Mouse (Mus musculus) cerebellum, adult 9-11 months (tissue): Measurements from ENCODE around the gene Filip1l.

ENCODE experiments used
- DNase-seq: peaks from one replicate; pipeline ENCODE4 v3.0.0; 2022

Gene Filip1l

DNA sequence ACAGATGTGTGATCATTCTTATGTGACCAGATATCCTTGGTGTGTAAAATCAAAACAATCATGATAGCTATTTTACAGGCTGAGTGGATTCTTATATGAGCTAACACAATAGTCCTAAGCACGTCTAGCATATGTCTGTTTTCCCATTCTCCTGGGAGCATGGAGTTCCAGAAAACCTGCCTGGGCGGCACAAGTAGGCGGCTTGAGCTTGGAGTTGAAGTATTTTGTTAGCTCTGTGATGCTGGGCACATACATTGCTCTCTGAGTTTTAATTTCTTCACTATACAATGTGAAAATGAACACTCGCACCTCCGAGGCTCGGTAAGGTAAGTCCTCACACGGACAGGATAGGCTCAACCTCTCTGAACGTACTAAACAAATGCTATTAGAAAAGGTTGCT is 137.8 kb downstream of the Filip1l start:
- DNase-seq, result no peak

GRCm38 (mm10) chr16:57491853-57492252 is 139.0 kb downstream of the Filip1l start:
- DNase-seq, result no peak

DNA sequence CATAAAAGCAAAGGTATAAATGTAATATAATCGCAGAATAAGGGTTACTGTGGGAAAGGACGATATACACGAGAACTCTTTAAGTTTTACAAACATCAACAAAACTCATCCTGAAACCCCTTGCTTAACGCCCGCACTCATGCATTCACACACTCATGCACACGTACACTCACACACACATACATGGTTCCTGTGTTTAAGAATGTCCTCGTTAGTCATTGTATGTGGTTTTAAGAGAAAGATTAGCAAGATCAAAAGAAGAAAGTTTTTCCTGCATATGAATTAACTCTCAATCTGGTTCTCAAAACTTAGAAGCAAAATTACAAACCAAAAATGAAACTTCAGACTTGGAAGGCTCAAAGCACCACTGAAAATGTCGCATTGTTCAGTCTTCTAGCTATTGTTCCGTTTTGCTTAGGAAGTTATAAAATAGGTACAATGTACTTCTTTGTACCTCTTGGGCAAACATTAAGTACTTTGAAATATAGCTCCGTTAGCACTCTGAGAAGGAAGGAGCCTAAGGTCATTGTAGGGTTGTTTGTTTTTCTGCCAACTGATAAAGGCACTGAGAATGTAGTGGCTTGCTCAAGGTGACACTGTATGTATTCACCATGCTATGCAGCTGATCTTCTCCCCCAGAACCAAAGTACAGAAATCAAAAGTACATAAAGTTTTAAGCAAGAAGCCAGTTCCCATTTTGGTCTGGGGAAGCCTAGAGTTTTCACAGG is 142.7 kb downstream of the Filip1l start:
- no peak for DNase-seq

DNA sequence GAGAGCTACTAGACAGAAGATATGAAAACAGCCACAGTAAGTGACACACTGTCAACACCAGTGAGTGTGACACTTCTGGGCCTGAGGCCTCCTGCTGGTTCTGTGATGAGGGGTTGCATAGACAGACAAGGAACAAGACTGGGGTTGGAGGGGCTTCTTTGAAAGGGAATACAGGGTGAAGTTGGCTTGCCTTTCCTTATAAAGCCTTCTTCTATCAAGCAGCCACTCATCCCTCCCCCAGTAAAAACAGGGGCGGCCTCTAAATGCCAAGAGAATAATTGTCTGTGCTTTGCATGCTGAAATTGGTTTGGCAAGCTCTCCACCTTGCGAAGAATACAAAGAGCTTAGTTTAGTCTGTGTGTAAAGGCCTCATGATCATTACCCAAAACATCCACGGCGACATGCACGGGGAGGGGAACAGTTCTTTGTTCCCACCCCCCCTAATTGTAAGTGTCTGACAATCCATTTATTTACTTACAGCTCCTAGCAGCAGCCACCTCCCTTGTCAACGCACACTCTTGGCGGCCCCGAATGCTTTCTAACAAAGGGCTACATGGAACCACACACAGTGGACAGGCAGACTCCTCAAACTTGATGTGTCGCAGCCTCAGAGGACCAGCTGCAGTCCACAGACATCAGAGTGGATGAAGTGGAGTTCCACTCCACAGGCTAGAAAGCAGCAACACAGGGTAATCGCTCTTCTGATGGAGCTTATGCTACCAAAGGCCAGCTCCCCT is 143.7 kb downstream of the Filip1l start:
- DNase-seq, result no peak

GRCm38 (mm10) chr16:57500851-57501250 is 148.0 kb downstream of the Filip1l start:
- DNase-seq, result no peak

DNA sequence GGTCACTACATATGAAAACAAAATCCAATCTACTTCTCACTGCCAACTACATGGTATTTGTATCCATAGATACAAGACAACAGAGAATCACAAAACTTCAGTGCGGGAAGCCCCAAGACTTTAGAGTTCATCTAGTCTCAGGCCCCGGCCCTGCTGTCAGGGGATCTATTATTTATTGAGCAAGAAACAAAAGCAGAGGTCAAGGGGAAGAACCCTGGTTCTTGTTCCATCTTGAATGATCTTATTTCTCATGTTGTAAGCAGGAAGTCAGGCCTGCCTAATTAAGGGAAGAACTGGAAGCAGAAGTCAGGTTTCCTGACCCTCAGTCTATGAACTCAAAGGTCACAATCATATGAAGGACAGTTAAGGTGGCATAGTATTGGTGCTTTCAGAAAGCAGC is 149.3 kb downstream of the Filip1l start:
- no peak for DNase-seq

DNA sequence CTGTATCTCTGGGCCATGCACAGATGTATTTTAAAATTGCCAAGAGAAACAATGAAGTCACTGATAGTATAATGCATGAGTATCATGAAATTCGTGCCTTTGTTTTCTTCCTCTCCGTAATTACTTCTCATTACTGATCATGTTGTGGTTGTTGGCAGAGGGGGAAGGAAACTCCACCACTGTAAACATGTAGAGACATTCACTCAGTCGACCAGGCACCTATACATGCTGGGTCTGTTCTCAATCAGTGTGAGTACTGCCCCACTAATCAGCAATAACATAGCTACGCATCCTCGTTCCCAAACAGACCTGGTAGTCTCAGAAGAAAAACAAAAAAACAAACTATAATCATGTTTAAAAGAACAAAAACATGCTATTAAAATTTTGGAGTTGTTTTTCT is 149.9 kb downstream of the Filip1l start:
- DNase-seq, result no peak

- no peak for DNase-seq
These were observed 151.8 kb downstream of the Filip1l start for GRCm38 (mm10) chr16:57504728-57505127.

- no peak for DNase-seq
These were observed 153.2 kb downstream of the Filip1l start for GRCm38 (mm10) chr16:57506133-57506532.

GRCm38 (mm10) chr16:57508351-57508750 is 155.5 kb downstream of the Filip1l start:
- DNase-seq, result no peak

DNA sequence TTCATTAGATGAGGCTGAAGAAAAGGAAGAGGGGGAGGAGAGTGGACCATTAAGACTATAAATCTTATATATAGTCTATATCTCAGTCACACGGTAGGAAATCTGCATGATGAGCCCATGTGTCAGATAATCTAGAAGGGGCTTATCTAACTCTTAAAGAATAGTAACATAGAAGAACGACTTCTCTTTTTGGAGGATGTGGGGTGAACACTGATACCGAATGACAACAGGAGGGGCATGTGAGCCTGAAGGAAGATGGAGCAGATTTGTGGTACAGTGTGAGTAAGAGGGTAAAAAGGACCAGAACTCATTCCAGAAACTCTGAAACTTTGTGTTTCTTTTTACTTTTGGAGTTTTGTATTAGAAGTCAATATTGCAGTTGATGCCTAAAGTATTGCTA is 156.2 kb downstream of the Filip1l start:
- DNase-seq, result no peak

GRCm38 (mm10) chr16:57513562-57513961 is 160.7 kb downstream of the Filip1l start:
- DNase-seq, result no peak

DNA sequence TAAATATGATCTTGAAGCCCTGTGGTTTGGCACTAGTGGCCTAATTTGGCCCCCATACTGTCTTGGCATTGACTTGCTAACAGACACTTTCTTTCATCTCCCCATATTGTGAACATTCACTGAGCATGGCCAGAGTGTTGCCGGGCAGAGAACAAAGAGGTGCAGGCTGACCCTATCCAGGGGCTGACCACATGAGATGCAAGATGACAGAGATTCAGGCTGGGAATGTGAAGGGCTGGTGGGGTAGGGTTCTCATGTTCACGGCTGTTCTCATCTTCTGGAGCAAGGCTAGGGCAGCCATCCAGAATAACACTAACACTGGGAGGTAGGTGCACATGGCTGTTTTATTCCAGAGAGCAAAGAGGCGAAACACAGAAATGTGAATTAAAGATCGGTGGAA is 161.5 kb downstream of the Filip1l start:
- no peak for DNase-seq

- DNase-seq, result no peak
These were observed 162.7 kb downstream of the Filip1l start for GRCm38 (mm10) chr16:57515636-57516035.

DNA sequence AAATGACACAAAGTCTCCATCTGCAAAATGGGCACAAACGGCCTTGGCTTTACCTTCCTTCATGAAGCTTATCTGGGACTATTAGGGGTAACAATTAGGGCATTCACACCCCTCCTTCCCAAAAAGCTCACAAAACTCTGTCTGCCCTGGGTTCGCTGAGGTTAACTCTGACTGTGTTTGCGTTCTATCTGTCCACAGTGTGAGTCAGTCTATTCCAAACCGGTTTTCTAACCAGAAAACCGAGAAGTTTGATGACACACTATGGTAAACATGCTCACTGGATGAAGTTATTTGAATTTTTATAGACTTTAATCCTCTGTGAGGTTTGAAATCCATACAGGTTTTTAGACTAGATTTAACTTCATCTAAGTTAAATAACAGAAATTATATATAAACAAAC is 172.2 kb downstream of the Filip1l start:
- DNase-seq, result no peak

- no peak for DNase-seq
These were observed 172.6 kb downstream of the Filip1l start for GRCm38 (mm10) chr16:57525476-57525875.

DNA sequence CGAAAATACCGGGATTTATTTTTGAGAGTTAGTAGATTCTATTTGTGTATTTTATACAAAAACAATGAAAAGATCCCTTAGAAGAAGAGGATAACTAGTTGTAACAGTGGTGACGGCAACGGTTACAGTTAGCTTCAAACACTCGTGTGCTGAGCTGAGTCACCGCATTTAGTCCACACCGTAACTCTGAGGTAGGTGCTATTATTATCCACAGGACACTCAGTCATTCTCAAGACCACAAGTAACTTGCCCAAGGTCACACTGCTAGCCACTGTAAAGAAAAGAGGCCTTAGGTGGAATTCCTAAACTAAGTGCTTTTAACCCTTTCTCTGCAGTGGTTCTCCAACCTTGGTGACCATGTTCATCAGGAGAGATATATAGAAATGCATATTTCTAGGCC is 174.0 kb downstream of the Filip1l start:
- no peak for DNase-seq

DNA sequence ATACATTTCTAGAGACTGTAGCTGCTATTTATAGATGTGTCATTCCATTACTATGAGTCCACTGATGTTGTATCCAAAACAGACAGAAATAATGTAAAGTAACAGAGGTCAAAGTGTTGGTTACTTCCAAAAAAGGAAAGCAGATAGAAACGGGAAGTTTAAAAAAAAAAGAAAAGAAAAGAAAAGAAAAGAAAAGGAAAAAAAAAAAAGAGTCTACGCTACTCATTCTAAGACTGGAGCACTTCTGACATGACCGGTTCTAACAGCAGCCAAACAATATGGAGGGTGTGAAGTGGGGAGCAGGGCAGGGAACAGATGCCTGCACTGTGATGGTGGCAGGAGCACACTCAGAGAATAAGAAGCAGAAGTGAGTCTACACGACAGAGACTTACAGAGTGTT is 175.6 kb downstream of the Filip1l start:
- DNase-seq, result no peak

DNA sequence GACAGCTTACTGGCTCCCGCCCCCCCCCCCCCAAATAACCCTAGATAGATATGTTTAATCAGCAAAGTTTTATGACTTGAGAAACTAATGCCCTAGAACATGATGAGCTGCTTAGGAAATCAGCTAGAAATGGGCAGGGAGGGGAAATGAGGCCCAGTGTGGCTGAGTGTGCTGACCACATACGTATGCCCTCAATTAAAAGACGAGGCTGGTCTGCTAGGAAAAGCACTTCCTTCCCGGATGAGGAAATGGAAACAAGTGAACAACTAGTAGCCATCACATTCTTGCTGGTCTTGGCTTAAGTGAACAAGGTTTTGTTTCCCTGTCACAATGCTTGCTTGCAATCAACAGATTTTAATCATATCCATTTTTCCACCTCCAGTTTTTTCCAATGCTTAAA is 177.7 kb downstream of the Filip1l start:
- DNase-seq, result no peak

- no peak for DNase-seq
These were observed 179.2 kb downstream of the Filip1l start for GRCm38 (mm10) chr16:57532081-57532493.

DNA sequence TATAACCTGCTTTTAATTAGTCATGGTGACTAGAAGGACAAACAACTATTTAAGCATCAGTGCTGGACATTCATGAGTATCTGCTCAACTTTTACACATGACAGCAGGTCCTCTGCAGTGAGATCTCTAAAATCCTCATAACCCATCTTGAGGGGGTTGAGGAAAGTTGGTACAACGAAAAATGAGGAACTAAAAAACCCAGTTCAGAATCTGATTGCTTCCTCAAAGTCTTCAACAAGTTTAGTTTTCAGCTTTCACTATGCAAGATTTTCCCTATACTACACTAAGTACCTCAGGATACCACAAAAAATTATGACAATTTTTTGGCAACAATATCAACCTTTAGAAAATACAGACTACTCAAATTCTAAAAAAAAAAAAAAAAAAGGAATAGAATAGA is 181.5 kb downstream of the Filip1l start:
- DNase-seq, result no peak

DNA sequence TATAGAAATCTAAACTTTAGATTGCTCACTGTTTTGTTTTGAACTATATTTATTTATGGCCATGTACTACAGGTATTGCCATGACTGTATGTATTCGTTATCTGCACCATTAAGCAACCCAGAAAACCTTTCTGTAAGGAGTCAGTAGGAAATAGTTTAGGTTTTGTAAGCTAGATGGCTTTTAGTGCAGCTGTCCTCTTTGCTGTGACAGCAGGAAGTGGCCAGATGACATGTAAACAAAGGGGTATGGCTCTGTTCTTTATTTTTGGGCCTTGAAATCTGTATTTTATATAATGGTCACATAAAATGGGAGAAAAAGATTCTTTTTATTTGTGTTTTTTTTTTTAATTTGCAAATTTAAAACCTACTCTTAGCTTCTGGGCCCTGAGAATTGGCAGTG is 181.9 kb downstream of the Filip1l start:
- no peak for DNase-seq

DNA sequence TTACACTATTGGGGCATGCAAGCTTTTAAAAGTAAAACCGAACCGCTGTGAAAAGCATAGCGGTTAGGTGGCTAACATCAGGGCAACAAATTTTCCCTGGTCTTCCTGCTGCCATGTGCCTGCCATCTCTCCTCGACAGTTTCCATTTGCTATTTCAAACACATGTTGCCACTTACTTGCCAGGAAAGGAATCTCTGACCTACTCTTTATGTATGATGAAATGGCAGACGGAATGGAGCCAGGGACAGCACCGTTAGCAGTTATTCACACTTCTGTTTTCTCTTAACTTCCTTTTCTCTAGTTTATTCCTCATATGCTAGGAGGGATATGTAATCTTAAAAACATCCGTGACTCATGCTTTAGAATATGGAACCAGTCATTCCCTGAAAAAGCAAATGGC is 183.6 kb downstream of the Filip1l start:
- DNase-seq, result no peak

GRCm38 (mm10) chr16:57543243-57543642 is 190.3 kb downstream of the Filip1l start:
- DNase-seq, result no peak

DNA sequence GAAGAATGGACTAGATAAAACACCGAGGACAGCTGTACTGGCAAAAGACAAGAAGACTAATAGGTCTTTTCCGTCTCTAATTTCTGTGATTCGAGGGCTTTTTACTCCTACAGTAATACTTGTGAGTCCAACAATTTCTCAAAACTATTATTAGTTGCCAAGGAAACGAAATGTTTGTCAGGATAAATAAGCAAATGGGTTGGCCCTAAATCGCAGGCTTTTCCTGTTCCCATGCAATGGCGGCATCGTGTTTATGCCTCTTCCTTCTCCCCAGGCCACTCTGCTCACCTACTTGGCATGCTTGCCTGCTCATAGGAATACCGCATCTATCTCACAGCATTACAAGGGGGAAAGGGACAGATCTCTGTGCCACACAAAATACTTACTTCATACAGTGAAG is 191.5 kb downstream of the Filip1l start:
- DNase-seq, result no peak
